Mouse (Mus musculus): ENCODE measurements around the gene Nod2. TPM values are rescaled to one million over a fixed set of nuclear protein-coding genes. Genes with fewer than 3 reads are reported as not detected.

Nod2 gene
- polyA plus RNA-seq, 1 experiment from 2014 or later: 0.11 TPM

GRCm38 (mm10) chr8:88664947-88665346 is 17.8 kb downstream of the Nod2 start:
- Histone ChIP-seq H3K36me3 (ENCODE audit: control insufficient read depth, insufficient read depth, low read length) (no peaks in the 10 kb centered on the region), H3K9ac (ENCODE audit: low read length) (no peak overlapping the region), H3K4me1 (ENCODE audit: control insufficient read depth, insufficient read depth, low read length) (peaks cover 6% of the 10 kb centered on the region; the same call in 1 of the 2 replicates), H3K4me3 (ENCODE audit: low read depth, low read length) (no peak overlapping the region), H3K27me3 (replicated peaks; ENCODE audit: control insufficient read depth, insufficient read depth, low read length) (no peaks in the 10 kb centered on the region), H3K27ac (ENCODE audit: low read depth, low read length) (no peak overlapping the region), H3K4me2 (ENCODE audit: low read length) (no peak overlapping the region), H3K9me3 (replicated peaks; ENCODE audit: control insufficient read depth, low read length) (no peaks in the 10 kb centered on the region)
- DNase-seq (ENCODE audit: low spot score) (peak; percentile 44), ATAC-seq (no peak)
- WGBS: 72% methylated on average over 19 of the region's 19 CpGs

DNA sequence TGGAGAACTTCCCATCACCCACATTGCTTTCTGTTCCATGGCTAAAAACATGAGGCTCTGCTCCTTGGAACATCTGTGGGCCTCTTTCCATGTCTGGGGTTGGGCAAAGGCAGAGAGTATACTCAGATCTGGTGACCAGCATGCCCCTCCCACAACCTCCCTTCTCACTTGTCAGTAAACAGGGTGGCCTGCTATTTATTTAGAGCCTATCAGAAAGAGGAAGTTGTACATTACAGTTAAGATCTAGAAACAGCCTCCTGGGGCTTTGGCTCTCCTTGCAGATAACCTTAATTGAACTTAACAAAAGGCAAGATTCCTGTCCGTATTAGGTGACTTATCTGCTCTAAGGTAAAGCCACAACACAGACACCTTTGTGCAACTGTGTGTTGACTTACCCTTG is 19.3 kb downstream of the Nod2 start:
- Histone ChIP-seq H3K4me1 (ENCODE audit: control insufficient read depth, insufficient read depth, low read length) (peaks cover 6% of the 10 kb centered on the region; the same call in 1 of the 2 replicates), H3K4me2 (ENCODE audit: low read length) (no peak overlapping the region), H3K9me3 (replicated peaks; ENCODE audit: control insufficient read depth, low read length) (no peaks in the 10 kb centered on the region), H3K27ac (ENCODE audit: low read depth, low read length) (no peak overlapping the region), H3K4me3 (ENCODE audit: low read depth, low read length) (no peak overlapping the region), H3K9ac (ENCODE audit: low read length) (no peak overlapping the region), H3K36me3 (ENCODE audit: control insufficient read depth, insufficient read depth, low read length) (no peaks in the 10 kb centered on the region), H3K27me3 (replicated peaks; ENCODE audit: control insufficient read depth, insufficient read depth, low read length) (no peaks in the 10 kb centered on the region)
- ATAC-seq (no peak), DNase-seq (ENCODE audit: low spot score) (no peak)
- WGBS: 67% methylated on average over 1 of the region's 1 CpGs

GRCm38 (mm10) chr8:88668400-88669086 is 21.4 kb downstream of the Nod2 start:
- H3K4me3 ChIP-seq (ENCODE audit: low read depth, low read length): no peak overlapping the region

GRCm38 (mm10) chr8:88670782-88671181 is 23.7 kb downstream of the Nod2 start:
- WGBS: 78% methylated on average over 6 of the region's 6 CpGs
- H3K4me1 ChIP-seq (ENCODE audit: control insufficient read depth, insufficient read depth, low read length): peaks cover 6% of the 10 kb centered on the region; the same call in 1 of the 2 replicates
- H3K4me2 ChIP-seq (ENCODE audit: low read length): no peak overlapping the region
- no peak overlapping the region for H3K9ac ChIP-seq (ENCODE audit: low read length)
- H3K36me3 ChIP-seq (ENCODE audit: control insufficient read depth, insufficient read depth, low read length): no peaks in the 10 kb centered on the region
- ATAC-seq: no peak
- H3K4me3 ChIP-seq (ENCODE audit: low read depth, low read length): no peak overlapping the region
- no peak for DNase-seq (ENCODE audit: low spot score)
- no peaks in the 10 kb centered on the region for H3K27me3 ChIP-seq (replicated peaks; ENCODE audit: control insufficient read depth, insufficient read depth, low read length)
- H3K9me3 ChIP-seq (replicated peaks; ENCODE audit: control insufficient read depth, low read length): no peaks in the 10 kb centered on the region
- H3K27ac ChIP-seq (ENCODE audit: low read depth, low read length): no peak overlapping the region

More at GRCm38 (mm10) chr8:88668400-88669086, 21.4 kb downstream of the Nod2 start:
- no peaks in the 10 kb centered on the region for H3K27me3 ChIP-seq (replicated peaks; ENCODE audit: control insufficient read depth, insufficient read depth, low read length)
- H3K27ac ChIP-seq (ENCODE audit: low read depth, low read length): peak overlapping the region; percentile 48; the same call in 1 of the 2 replicates
- H3K9me3 ChIP-seq (replicated peaks; ENCODE audit: control insufficient read depth, low read length): no peaks in the 10 kb centered on the region
- H3K36me3 ChIP-seq (ENCODE audit: control insufficient read depth, insufficient read depth, low read length): no peaks in the 10 kb centered on the region
- no peak overlapping the region for H3K9ac ChIP-seq (ENCODE audit: low read length)
- H3K4me2 ChIP-seq (ENCODE audit: low read length): no peak overlapping the region
- H3K4me1 ChIP-seq (ENCODE audit: control insufficient read depth, insufficient read depth, low read length): peaks cover 6% of the 10 kb centered on the region; the same call in 1 of the 2 replicates
- 49% methylated on average over 14 of the region's 14 CpGs for WGBS
- ATAC-seq (peak; percentile 50; the same call in 1 of the 2 replicates), DNase-seq (ENCODE audit: low spot score) (peak; percentile 61)

- ATAC-seq (no peak), DNase-seq (ENCODE audit: low spot score) (no peak)
- H3K4me1 ChIP-seq (ENCODE audit: control insufficient read depth, insufficient read depth, low read length): peaks cover 6% of the 10 kb centered on the region; the same call in 1 of the 2 replicates
These were observed 24.5 kb downstream of the Nod2 start for GRCm38 (mm10) chr8:88671575-88671974.

GRCm38 (mm10) chr8:88673859-88674258 is 26.7 kb downstream of the Nod2 start:
- ATAC-seq (no peak), DNase-seq (ENCODE audit: low spot score) (no peak)
- Histone ChIP-seq H3K27me3 (replicated peaks; ENCODE audit: control insufficient read depth, insufficient read depth, low read length) (no peaks in the 10 kb centered on the region), H3K9me3 (replicated peaks; ENCODE audit: control insufficient read depth, low read length) (no peaks in the 10 kb centered on the region), H3K9ac (ENCODE audit: low read length) (no peak overlapping the region), H3K27ac (ENCODE audit: low read depth, low read length) (no peak overlapping the region), H3K4me2 (ENCODE audit: low read length) (no peak overlapping the region), H3K4me1 (ENCODE audit: control insufficient read depth, insufficient read depth, low read length) (peaks cover 6% of the 10 kb centered on the region; the same call in 1 of the 2 replicates), H3K36me3 (ENCODE audit: control insufficient read depth, insufficient read depth, low read length) (no peaks in the 10 kb centered on the region), H3K4me3 (ENCODE audit: low read depth, low read length) (no peak overlapping the region)
- 82% methylated on average over 5 of the region's 5 CpGs for WGBS

More at GRCm38 (mm10) chr8:88671575-88671974, 24.5 kb downstream of the Nod2 start:
- H3K27ac ChIP-seq (ENCODE audit: low read depth, low read length): no peak overlapping the region
- H3K4me3 ChIP-seq (ENCODE audit: low read depth, low read length): no peak overlapping the region
- H3K4me2 ChIP-seq (ENCODE audit: low read length): no peak overlapping the region
- H3K36me3 ChIP-seq (ENCODE audit: control insufficient read depth, insufficient read depth, low read length): no peaks in the 10 kb centered on the region
- no peaks in the 10 kb centered on the region for H3K9me3 ChIP-seq (replicated peaks; ENCODE audit: control insufficient read depth, low read length)
- H3K27me3 ChIP-seq (replicated peaks; ENCODE audit: control insufficient read depth, insufficient read depth, low read length): no peaks in the 10 kb centered on the region
- WGBS: 80% methylated on average over 10 of the region's 10 CpGs
- no peak overlapping the region for H3K9ac ChIP-seq (ENCODE audit: low read length)

- Histone ChIP-seq H3K4me3 (ENCODE audit: low read depth, low read length) (no peak overlapping the region), H3K36me3 (ENCODE audit: control insufficient read depth, insufficient read depth, low read length) (no peaks in the 10 kb centered on the region), H3K4me2 (ENCODE audit: low read length) (no peak overlapping the region), H3K9ac (ENCODE audit: low read length) (no peak overlapping the region), H3K9me3 (replicated peaks; ENCODE audit: control insufficient read depth, low read length) (no peaks in the 10 kb centered on the region), H3K27ac (ENCODE audit: low read depth, low read length) (no peak overlapping the region), H3K4me1 (ENCODE audit: control insufficient read depth, insufficient read depth, low read length) (peaks cover 5% of the 10 kb centered on the region; the same call in 1 of the 2 replicates), H3K27me3 (replicated peaks; ENCODE audit: control insufficient read depth, insufficient read depth, low read length) (no peaks in the 10 kb centered on the region)
- DNase-seq (ENCODE audit: low spot score) (no peak), ATAC-seq (no peak)
- 90% methylated on average over 12 of the region's 12 CpGs for WGBS
These were observed 28.5 kb downstream of the Nod2 start for GRCm38 (mm10) chr8:88675372-88676165.

- WGBS: 71% methylated on average over 8 of the region's 8 CpGs
- peaks cover 5% of the 10 kb centered on the region; the same call in 1 of the 2 replicates for H3K4me1 ChIP-seq (ENCODE audit: control insufficient read depth, insufficient read depth, low read length)
These were observed 30.0 kb downstream of the Nod2 start for GRCm38 (mm10) chr8:88677071-88677470.

More at GRCm38 (mm10) chr8:88677071-88677470, 30.0 kb downstream of the Nod2 start:
- no peak overlapping the region for H3K27ac ChIP-seq (ENCODE audit: low read depth, low read length)
- no peaks in the 10 kb centered on the region for H3K27me3 ChIP-seq (replicated peaks; ENCODE audit: control insufficient read depth, insufficient read depth, low read length)
- ATAC-seq (no peak), DNase-seq (ENCODE audit: low spot score) (peak; percentile 15)
- no peaks in the 10 kb centered on the region for H3K9me3 ChIP-seq (replicated peaks; ENCODE audit: control insufficient read depth, low read length)
- no peak overlapping the region for H3K4me3 ChIP-seq (ENCODE audit: low read depth, low read length)
- H3K4me2 ChIP-seq (ENCODE audit: low read length): no peak overlapping the region
- H3K36me3 ChIP-seq (ENCODE audit: control insufficient read depth, insufficient read depth, low read length): no peaks in the 10 kb centered on the region
- no peak overlapping the region for H3K9ac ChIP-seq (ENCODE audit: low read length)
